Mouse (Mus musculus): ENCODE results near the gene Helq. TPM values are rescaled to one million over a fixed set of nuclear protein-coding genes. Genes with fewer than 3 reads are reported as not detected.

The Helq gene
- polyA plus RNA-seq (2014; fragmentation: Illumina TruSeq; extraction: RNeasy Lipid Tissue Mini Kit (QIAGEN cat#74804); ENCODE audit: insufficient read depth, low read depth, low replicate concordance): 6.5 TPM

GRCm38 (mm10) chr5:100798165-100798860 is at the start of gene Helq, which contains the start of gene Mrps18c:
Helq (minus strand) TSS chr5:100798598.
Mrps18c (plus strand) TSS chr5:100798627.

GRCm38 (mm10) chr5:100845485-100845847 is 47.1 kb upstream of the Helq start, which contains the start of gene Gpat3:
Gpat3 (plus strand) TSS chr5:100845713.

GRCm38 (mm10) chr5:100820483-100821184 is 22.2 kb upstream of the Helq start, which contains the start of gene Abraxas1:
Abraxas1 (minus strand) TSS chr5:100820965.

GRCm38 (mm10) chr5:100719235-100720088 is 78.9 kb downstream of the Helq start, which contains the start of gene Hpse:
Hpse (minus strand) TSS chr5:100719716.

Other genes starting within 250 kb of the Helq start
- gene Plac8, start 226.4 kb downstream of the Helq start, polyA plus RNA-seq (2014; fragmentation: Illumina TruSeq; extraction: RNeasy Lipid Tissue Mini Kit (QIAGEN cat#74804); ENCODE audit: insufficient read depth, low read depth, low replicate concordance): 148 TPM
- 44.1 TPM for gene Coq2, start 123.5 kb downstream of the Helq start, polyA plus RNA-seq (2014; fragmentation: Illumina TruSeq; extraction: RNeasy Lipid Tissue Mini Kit (QIAGEN cat#74804); ENCODE audit: insufficient read depth, low read depth, low replicate concordance)
- 3.2 TPM for gene Hpse, start 78.9 kb downstream of the Helq start, polyA plus RNA-seq (2014; fragmentation: Illumina TruSeq; extraction: RNeasy Lipid Tissue Mini Kit (QIAGEN cat#74804); ENCODE audit: insufficient read depth, low read depth, low replicate concordance)
- 84.6 TPM for gene Mrps18c, start within 50 bp of the Helq start, polyA plus RNA-seq (2014; fragmentation: Illumina TruSeq; extraction: RNeasy Lipid Tissue Mini Kit (QIAGEN cat#74804); ENCODE audit: insufficient read depth, low read depth, low replicate concordance)
- 4.7 TPM for gene Abraxas1, start 22.4 kb upstream of the Helq start, polyA plus RNA-seq (2014; fragmentation: Illumina TruSeq; extraction: RNeasy Lipid Tissue Mini Kit (QIAGEN cat#74804); ENCODE audit: insufficient read depth, low read depth, low replicate concordance)
- gene Gpat3, start 47.1 kb upstream of the Helq start, polyA plus RNA-seq (2014; fragmentation: Illumina TruSeq; extraction: RNeasy Lipid Tissue Mini Kit (QIAGEN cat#74804); ENCODE audit: insufficient read depth, low read depth, low replicate concordance): 4.2 TPM